Mouse (Mus musculus): ENCODE data around the gene Lmx1b.

Gene Lmx1b

GRCm38 (mm10) chr2:33542696-33543428 is 97.4 kb downstream of the Lmx1b start:
- DNase-seq, result peak; percentile 82

GRCm38 (mm10) chr2:33525274-33526055 is 114.8 kb downstream of the Lmx1b start:
- no peak for DNase-seq

- DNase-seq, result no peak
Observed at GRCm38 (mm10) chr2:33515856-33516255, 124.5 kb downstream of the Lmx1b start.

GRCm38 (mm10) chr2:33515431-33515830 is 124.9 kb downstream of the Lmx1b start:
- no peak for DNase-seq
